Mouse (Mus musculus): ENCODE data around the gene Havcr1.
"Not testable (repeated sequence)": the region's sequence is repeated elsewhere in the genome, so short reads cannot be mapped to it uniquely, and the experiment has no call there.

Gene Havcr1

DNA sequence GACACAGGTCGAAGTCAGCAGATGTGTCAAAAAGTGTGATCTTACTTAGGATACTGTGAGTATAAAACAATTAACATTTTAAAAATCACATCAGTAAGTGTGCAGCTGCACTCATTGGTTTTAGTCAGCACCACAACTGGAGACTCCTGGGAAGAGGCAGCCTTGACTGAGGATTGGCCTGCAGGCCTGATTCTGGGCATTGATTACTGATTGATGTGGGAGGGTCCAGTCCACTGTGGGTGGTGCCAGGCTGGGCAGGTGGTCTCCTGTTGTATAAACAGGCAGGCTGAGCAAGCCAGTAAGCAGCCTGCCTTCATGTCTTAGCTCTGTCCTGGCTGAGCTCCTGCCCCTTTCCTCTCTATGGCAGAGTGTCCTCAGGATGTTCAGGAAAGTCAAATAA is at the start of gene Havcr1:
Havcr1 (plus strand) TSS at position 5 of the 400 bp plus-strand sequence.
- DNase-seq: not testable (repeated sequence)

DNA sequence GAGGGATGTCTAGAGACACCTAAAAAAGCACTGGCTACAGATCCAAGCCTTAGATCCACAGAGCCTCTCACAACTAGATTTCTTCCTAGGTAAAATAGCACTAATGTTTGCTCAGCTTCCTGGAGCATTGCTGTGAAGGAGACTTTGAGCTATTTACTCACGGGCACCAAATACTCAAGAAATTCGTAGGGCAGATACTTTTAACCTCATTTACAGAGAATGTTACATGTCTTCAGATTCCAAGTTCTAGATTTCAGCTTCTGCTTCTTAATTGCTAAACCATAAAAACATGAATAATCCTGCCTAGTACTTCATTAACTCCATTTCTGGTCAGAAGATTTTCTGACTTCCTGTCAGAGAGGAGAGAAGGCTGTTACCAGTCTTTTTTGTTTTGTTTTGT is 44.7 kb upstream of the Havcr1 start:
- DNase-seq: no peak

- not testable (repeated sequence) for DNase-seq
These were observed 39.0 kb upstream of the Havcr1 start for GRCm38 (mm10) chr11:46695849-46696248.

- no peak for DNase-seq
These were observed 37.2 kb upstream of the Havcr1 start for GRCm38 (mm10) chr11:46697433-46698277.

DNA sequence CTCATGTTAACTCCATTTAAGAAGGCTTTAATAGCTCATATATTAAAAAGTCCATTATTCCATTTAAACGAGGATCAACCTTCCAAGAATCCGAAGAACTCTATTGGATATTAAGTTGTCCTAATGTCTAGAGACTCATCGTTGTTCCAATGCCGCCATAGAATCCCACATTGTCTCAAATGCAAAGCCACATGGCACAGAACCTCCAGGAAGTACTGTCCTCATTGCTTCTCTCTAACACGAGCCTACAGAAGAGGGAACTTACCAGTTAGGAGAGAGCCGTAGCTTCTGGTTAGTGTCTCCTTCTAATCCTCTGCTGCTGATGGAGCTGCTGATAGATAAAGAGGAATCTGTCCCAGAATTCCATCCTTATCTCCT is 36.6 kb upstream of the Havcr1 start:
- DNase-seq: no peak

- no peak for DNase-seq
These were observed 36.0 kb upstream of the Havcr1 start for GRCm38 (mm10) chr11:46698830-46699229.

GRCm38 (mm10) chr11:46706664-46707356 is 28.1 kb upstream of the Havcr1 start, which contains the start of gene Timd2:
Gene Timd2, minus strand, starts transcription at chr11:46707061.
- DNase-seq: no peak

DNA sequence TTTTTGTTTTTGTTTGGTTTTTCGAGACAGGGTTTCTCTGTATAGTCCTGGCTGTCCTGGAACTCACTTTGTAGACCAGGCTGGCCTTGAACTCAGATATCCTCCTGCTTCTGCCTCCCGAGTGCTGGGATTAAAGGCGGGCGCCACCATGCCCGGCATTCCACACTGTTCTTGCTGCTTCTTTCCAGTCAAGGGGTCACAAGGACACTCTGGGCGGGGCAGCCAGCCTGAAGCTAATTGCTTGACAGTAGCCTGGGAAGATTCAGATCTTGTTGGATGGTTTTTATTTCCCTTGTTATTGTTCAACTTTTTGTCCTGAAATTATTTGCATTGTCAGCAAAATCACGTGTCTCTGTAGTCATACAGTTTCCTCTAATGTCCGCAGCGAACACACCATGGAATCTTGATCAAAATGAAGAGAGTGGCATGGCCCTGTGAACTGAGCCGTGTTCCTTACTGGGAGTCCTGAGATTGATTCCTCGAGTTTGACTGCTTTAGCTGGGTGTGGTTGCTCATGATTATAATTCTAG is 3.3 kb upstream of the Havcr1 start:
- DNase-seq: no peak

DNA sequence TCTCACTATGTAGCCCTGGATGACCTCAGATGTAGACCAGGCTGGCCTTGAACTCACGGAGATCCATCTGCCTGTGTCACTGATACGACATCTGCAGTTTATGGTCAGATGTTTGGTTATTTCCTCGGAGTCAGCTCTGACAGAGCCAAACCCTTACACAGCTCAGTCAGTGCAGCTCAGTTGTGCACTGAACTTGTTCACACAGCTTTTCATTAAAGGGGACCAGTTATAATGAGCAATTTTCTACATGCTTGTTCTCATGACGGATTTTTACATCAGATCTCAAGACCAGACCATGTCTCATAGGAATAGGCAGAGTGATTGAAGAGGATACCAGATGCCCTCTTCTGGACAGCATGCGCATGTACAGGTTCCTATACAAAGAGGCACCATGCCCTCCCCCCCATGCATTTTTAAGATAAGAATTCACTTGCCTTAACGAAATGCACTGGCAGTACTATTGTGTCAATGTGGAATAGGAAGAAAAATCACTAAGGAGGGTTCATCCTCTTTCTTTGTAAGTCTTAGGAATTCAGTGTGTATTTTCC is 1.6 kb upstream of the Havcr1 start:
- DNase-seq: peak; percentile 3

DNA sequence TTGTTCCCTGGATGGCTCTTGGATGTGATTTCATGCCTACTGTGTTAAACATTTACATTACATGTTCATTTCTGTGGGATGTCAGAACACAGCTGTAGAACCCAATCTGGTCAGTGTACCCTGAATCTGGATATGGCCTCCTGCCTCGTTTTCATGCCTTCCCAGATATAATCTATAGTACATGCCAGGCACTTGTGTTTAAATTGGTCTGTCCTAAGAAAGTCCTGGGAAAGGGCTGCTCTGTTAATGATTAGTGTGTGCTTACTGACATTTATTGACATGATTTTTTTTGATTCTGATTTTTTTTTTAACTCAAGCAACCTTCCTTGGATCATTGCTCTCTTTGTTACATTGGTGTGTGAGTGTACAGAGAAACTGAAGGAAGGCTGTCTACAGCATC is 263 bp upstream of the Havcr1 start:
- no peak for DNase-seq

DNA sequence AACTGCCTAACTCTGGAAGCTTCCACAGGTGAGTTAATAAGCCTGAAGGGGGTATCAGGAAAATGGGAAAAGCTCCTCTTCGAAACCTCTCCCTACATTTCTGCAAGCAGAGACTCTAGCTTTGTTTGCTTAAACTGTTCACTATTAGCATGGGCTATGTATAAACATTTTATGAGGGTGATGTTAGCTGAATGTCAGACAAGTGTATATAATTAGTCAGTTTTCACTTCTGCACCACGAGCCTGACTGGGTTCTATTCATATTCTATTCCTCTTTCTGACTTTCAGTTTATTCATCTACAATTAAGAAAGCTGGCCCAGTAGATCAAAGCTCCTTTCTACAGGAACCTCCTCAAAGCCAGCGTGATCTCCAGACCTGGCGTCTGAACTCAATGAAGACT is 4.6 kb downstream of the Havcr1 start:
- DNase-seq: no peak

GRCm38 (mm10) chr11:46740886-46741285 is 6.0 kb downstream of the Havcr1 start:
- no peak for DNase-seq

GRCm38 (mm10) chr11:46741716-46742115 is 6.8 kb downstream of the Havcr1 start:
- no peak for DNase-seq

DNA sequence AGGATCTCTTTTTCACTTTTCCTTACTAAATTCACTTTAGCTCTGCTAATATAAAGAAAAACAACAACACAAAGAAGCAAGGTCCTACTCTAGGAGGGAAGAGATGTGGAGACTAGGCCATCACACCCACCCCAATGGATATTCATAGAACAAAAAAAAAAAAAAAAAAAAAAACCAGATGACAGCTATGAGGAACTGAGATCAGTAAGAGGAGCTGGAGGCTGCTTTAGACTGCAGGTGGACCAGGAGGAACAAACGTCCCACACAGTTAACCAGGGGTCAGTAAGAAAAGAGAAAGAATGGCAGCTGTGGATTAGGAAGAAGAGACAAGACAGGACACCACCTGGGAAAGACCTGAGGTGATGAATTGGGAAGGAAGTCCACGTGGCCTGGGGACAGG is 13.1 kb downstream of the Havcr1 start:
- no peak for DNase-seq

DNA sequence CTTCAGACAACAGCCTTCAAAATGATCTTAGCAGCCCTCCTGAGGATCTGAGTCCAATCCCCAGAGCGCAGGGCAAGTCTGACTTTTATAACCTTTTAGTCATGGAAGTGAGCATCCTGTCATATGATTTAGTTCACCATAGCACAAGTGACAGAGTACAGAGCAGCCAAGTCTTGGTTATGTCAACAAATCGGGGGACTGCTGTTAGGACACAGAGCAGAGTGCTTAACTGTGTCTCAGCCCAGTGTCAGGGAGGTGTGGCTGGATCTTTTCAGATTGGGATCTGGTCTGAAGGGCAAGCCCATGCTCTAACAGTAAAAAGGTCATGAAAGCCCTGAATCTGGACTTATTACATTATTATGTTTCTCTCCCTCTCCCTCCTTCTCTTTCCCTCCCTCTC is 18.8 kb downstream of the Havcr1 start:
- peak; percentile 2 for DNase-seq

DNA sequence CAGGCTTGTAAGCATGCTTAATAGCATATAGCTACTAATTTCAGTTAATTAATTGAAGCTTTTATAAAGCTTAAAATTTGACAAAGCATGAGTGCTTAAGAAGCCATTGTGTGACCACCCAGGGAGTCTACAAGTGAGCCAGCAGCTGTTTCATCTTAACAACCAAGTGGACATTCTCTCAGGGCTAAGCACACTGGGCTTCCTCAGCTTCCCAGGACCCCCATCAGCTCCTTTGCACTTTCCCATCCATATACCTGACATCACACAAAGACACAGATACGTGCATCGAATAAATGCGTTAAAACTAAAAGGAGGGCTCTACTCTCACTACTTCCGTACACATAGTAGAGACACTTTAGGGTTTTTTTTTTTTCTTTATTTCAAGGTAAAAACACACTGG is 19.8 kb downstream of the Havcr1 start:
- no peak for DNase-seq

DNA sequence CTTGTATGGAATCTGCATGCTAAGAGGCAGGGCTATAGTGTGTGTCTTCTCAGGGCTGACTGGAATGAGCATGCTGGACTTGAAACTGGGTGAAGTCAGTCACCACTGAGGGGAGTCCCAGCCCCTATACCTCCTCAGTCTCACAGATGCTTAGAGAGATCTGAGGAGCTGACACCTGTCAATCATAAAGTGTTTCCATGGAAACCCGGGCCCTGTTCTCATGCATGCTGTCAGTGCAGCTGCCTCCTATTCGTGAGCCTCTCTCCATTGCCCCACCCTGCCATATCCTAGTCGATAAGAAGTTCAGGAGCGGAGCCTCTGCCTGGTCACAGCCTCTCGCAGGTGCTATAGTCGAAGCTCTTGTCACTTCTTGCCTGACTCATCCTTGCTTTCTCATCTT is 20.8 kb downstream of the Havcr1 start:
- DNase-seq: not testable (repeated sequence)

- DNase-seq: no peak
These were observed 42.0 kb downstream of the Havcr1 start for GRCm38 (mm10) chr11:46776879-46777278.

DNA sequence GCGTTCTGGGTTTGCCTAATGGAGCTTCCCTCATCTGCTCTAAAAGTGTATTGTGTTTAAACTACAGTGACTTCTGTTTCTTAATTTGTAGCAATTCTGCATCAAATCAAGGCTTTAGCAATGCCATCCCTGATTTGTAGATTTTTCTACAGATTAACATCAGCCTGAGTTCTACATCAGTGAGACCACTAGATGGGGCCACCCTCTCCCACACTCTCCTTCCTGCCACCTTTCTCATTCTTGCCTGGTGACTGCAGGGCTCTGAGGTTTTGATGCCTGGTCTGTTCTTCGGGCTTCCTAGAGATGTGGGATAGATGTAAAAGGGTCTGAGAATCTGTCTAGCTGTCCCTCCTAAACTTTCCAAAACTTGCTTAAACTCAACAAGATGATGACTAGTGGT is 44.9 kb downstream of the Havcr1 start:
- peak; percentile 1 for DNase-seq

- peak; percentile 15 for DNase-seq
These were observed 69.6 kb downstream of the Havcr1 start for GRCm38 (mm10) chr11:46804440-46804839.

- DNase-seq: no peak
These were observed 75.6 kb downstream of the Havcr1 start, which contains the start of gene Timd4 for GRCm38 (mm10) chr11:46810511-46810910. Gene Timd4, plus strand, starts transcription at chr11:46810800.

DNA sequence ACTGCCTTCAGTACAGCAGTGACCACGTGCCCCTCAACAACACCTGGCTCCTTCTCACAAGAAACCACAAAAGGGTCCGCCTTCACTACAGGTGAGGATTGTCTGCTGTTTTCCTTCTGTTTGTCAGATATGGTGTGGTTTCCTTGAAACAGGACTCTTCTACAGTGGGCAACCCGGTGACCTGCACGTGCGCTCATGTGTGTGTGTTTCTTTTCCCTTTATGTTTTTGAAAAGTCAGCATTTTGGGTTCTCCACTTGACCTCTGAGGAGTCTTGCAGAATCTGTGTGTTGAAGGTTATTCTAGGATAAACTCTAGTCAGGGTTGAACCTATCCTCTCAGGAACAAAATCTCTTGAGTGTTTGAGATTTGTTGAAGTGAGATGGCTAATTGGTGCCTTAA is 82.8 kb downstream of the Havcr1 start:
- no peak for DNase-seq

DNA sequence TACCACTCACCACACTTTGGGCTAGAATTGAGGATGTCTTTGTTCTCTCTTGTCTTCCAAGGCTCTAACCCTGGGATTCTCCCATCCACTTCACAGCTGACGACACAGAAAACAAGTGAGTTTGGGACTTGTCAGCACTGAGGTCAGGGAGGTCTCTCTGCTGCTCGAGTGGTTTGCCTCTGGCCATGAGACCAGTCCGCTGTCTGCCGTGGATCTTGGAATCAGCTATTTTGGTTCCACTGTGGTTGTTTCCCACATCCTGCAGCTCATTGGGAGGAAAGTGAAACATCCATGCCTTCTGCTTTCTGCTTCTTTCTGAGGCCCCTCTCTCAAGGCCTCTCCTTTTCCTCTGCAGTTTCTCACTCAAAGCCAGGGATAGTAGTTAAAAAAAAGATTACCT is 85.0 kb downstream of the Havcr1 start:
- DNase-seq: no peak
